Mouse (Mus musculus): ENCODE results near the gene Grik4.

DNA sequence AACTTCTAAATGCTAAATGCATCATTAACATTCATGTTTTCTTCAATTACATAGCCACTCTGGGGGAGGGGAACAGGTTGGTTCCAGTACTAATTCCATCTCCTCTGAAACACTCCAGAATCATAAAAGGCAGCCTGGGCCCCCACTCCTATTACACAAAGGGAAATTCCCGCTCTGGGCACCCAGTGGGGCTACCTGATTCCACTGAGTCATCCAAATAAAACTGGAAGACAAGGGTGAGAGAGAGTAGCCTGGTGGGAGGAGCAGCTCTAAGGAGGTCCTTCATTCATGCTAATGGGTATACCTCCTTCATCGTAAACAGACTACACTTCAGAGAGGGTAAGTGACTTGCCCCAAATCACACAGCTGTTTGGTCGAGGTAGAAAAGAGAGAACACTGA, 85.7 kb downstream of the Grik4 start:
- TF ChIP-seq CTCF (IDR thresholded peaks at IDR 0.05; ENCODE audit: low read depth) (no peak), EP300 (optimal IDR thresholded peaks at IDR 0.05) (no peak)

Measured in stomach, postnatal 0 days (tissue).